Mouse (Mus musculus): ENCODE data around the gene Srf.
"Not testable (repeated sequence)": the region's sequence is repeated elsewhere in the genome, so short reads cannot be mapped to it uniquely, and the experiment has no call there.

Srf gene

GRCm38 (mm10) chr17:46555673-46556583, at the start of gene Srf:
TSS of gene Srf (minus strand) at chr17:46556175.
- peak; percentile 94 for DNase-seq

GRCm38 (mm10) chr17:46605126-46605525, 49.2 kb upstream of the Srf start:
- no peak for DNase-seq

GRCm38 (mm10) chr17:46603229-46603628, 47.3 kb upstream of the Srf start:
- DNase-seq, result no peak

- DNase-seq, result no peak
Observed at GRCm38 (mm10) chr17:46602212-46602611, 46.2 kb upstream of the Srf start.

DNA sequence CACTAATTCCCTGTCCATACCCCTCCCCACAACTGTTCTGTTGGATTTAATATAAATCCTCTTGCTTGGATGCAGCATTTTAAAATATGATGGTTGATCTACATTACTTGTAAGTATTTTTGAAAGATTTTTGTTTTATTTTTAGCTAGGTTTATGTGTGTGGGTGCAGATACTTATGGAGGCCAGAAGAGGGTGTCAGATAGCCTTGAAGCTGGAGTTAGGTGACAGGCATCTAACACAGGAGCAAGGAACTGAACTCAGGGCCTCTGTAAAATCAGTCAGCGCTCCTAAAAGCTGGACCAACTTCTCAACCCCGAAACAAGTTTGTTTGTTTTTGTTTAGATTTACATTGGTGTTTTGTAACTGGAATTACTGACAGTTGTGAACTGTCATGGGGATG, 44.6 kb upstream of the Srf start:
- no peak for DNase-seq

DNA sequence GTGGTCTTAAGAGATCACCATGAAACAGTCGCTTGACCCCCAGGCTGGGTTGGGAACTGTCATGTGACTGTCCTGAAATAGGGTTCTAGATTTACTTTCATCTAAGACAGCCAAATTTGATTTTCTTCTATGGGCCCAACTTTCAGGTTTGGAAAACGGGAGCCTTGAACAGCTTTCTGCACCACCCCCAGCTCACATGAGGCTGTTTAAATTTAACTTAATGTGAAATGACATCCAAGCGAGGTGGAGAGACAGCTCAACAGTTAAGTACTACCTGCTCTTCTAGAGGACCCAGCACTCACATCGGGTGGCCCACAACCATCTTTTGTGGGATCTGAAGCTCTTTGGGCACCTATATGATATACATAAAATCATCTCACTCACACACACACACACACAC, 43.0 kb upstream of the Srf start:
- no peak for DNase-seq

DNA sequence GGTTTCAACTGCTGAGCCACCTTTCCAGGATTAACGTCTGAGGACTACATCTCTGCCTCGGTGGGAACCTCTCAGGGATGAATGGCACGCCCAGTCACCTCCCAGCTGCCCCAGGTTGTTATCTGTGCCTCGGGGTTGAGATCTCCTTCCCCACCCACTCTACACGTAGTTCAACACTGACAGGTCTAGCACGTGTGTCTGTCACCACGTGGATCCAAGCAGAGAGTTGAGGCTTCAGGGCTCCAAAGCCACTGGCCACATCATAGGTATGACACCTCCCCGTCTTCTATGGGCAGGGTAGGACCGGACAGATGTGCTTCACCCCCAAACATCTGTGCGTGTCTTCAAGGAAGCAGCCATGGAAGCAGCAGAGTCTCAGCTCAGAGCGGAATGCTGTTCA, 42.0 kb upstream of the Srf start:
- DNase-seq, result no peak

- no peak for DNase-seq
Observed at GRCm38 (mm10) chr17:46595336-46595735, 39.4 kb upstream of the Srf start.

DNA sequence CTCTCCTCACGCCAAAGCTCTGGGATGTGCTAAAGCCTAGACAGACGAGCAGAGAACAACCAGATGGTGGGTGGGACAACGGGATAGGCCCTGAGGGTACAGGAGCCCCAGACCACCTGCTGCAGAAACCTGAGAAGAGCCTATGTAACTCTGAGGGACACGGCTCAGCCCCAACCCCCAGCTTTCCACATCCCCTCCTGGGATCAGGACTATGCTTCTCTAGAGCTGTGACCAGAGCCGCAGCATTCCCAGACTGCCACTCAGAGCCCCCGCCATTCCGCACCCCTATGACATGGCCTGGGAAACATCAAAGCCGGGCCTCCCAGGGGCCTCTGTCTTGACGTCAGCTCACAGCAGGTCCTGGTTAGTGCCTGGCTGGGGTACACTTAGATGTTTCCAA, 38.6 kb upstream of the Srf start:
- no peak for DNase-seq

GRCm38 (mm10) chr17:46593124-46593523, 37.1 kb upstream of the Srf start:
- no peak for DNase-seq

DNA sequence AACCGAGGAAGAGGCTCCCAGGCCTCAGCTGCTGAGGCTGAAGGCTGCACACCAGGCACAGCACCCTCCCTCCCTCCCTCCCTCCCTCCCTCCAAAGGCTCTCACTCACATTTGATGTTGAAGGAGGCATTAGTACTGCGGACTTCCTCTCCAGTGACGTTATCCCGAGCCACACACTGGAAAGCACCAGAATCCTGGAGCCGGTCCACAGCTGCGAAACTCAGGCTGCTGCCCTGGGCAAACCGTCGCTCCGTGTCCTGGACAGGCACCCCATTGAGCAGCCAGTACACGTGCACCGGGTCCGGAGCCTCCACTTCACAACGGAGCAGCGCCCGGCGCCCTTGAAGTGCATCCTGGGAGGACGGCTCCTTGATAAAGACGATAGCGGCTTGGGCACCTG, 35.4 kb upstream of the Srf start:
- no peak for DNase-seq

DNA sequence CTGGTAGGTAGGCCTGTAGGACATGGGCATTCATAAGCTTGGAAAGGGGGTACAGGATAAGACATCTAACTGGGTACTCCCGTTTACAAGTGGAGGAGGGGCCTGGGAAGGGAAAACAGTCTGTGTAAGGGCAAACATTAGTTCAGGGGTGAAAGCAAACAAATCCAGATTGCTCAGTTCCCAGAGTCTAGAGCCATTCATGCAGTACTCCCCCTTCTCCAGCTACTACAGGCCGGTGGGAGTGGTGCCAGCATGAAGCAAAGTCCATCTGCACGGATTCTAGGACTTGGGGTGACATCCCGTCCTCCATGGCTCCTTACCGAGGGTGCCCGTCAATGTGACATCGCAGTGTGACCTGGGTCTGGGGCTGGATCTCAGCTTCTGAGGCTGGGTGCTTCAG, 34.5 kb upstream of the Srf start:
- DNase-seq, result no peak

DNA sequence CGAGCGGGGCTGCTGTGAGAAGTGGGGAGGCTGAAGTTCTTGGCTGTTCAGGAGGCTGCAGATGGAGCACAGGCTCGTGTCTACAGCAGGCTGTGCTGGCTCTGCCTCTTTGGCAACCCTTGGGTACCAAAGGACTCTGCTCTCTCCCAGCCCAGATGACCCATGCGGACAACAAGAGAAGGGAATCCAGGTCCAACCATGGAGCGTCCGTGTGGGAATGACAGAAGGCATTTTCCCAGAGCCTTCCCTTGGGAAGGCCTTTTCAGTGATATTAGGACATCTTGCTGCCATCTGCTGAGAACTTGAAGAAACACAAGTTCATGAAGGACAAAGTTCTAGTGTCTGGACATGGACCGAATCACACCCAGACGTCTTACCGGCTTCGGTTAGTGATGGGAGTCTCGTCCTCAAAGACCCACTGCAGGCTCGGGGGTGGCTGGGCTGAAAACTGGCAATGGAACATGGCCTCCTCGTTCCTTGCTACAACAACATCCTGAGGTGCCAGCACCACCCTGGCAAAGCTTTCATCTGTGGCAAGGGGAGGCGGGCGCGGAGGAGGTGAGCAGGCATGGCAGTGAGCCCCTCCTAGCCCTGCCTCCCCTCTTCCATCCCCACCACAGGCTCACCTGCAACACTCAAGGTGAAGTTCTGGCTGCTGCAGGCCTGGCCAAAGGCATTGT, 33.8 kb upstream of the Srf start:
- DNase-seq, result peak; percentile 25

GRCm38 (mm10) chr17:46588913-46589312, 32.9 kb upstream of the Srf start:
- no peak for DNase-seq

- no peak for DNase-seq
Observed at GRCm38 (mm10) chr17:46588173-46588572, 32.2 kb upstream of the Srf start.

GRCm38 (mm10) chr17:46586327-46586726, 30.4 kb upstream of the Srf start:
- no peak for DNase-seq

DNA sequence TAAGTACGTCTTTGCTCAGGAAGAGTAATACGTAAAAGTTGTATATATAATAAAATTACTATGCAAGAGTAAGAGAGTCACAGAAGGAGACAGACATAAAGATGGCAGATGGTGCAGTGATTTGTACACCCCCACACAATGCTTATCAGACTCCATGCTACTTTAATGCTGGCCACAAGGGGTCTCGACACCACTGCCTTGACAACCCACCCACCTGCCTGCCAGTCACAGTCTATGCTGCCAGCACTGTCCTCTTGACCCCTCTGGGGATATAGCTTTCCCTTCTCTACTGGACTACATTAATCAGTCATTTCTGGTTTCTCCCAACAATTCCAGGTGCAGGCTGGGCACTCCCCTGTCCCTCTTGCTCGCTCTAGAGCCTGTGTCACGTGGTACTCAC, 22.7 kb upstream of the Srf start:
- no peak for DNase-seq

DNA sequence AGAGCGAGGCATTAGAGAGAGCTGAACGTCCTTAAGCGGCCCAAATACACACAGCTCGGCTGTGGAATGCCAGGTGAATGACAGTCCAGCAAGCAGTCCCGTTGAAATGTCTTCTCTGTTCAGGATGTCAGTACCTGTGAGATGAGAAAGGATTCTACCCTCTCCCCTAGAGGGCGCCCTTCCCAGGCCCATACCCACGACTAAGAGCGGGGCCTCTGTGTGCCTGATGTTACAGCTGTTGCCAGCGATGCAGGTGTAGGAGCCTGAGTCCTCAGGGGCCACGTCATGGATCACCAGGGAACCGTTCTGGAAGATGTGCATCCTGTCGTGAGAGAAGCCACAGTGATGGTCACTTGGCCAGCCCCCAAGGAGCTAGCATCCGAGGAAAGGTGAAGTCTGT, 20.1 kb upstream of the Srf start:
- DNase-seq, result no peak

DNA sequence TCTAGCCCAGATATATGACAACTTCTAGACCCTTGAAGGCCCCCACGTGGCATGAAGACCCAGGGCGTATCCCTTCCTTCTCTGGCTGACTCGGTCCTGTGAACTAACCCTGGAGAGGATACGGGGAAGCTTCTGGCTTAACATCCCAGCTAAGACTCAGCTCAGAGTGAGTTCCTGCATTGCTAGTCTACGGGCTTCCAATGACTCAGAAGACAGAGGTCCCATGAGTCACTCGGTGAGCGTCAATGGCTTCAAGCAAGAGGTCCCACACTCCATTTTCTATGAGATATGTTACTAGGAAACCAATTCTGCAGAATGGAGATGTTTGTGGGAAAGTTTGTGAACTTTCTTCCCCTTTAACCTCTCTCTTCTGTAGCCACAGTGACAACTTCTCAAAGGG, 18.6 kb upstream of the Srf start:
- DNase-seq, result no peak

GRCm38 (mm10) chr17:46571005-46571404, 15.0 kb upstream of the Srf start:
- no peak for DNase-seq

DNA sequence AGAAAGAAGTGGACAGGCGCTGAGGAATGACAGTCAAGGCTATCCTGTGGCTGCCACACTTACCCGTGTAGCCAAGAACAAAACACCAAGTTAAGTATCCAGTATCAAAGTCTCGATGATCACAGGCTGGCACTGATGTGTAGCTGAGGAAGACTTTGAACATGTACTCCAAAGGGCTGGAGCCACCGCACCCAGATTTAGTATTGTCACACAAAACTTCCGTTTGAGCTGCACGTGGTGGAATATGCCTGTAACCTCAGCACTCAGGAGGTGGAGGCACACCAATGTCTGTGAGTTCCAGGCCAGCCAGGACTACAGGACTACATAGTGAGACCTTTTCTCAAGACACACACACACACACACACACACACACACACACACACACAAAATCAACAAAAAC, 3.2 kb upstream of the Srf start:
- no peak for DNase-seq

GRCm38 (mm10) chr17:46558151-46558550, 2.2 kb upstream of the Srf start:
- DNase-seq, result no peak

DNA sequence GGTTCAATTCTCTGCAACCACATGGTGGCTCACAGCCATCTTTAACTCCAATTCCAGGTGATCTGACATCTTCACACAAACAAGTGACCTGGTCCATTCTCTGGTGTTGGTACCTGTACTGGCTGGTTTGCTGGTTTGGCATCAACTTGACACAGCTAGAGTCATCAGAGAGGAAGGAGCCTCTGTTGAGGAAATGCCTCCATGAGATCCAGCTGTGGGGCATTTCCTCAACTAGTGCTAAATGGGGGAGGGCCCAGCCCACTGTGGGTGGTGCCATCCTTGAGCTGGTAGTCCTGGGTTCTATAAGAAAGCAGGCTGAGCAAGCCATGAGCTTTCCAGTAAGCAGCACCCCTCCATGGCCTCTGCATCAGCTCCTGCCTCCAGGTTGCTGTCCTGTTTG, 1.3 kb upstream of the Srf start:
- not testable (repeated sequence) for DNase-seq

- peak; percentile 44 for DNase-seq
Observed at GRCm38 (mm10) chr17:46556584-46556945, 590 bp upstream of the Srf start.

All from cerebellum, adult 11 months (tissue).